Mouse (Mus musculus) liver, postnatal 0 days (tissue): Measurements from ENCODE around the gene Methig1. TPM values are rescaled to one million over a fixed set of nuclear protein-coding genes. Genes with fewer than 3 reads are reported as not detected.
"Not testable (repeated sequence)": the region's sequence is repeated elsewhere in the genome, so short reads cannot be mapped to it uniquely, and the experiment has no call there.

Experiments
- ATAC-seq: fragments of 200-750 bp; cut with Nextera tagmentation; 2 replicates; pipeline ENCODE4 v1.8.0; 2017; ENCODE audit warnings: mild to moderate bottlenecking, moderate library complexity
- DNase-seq: peaks from one replicate; pipeline ENCODE4 v3.0.0-alpha.2; 2016
- H3K27ac ChIP-seq: fragments of 300-500 bp; sonication (generic); 2 replicates; pipeline ENCODE4 v1.5.1; 2014; ENCODE audit warnings: antibody characterized with exemption, moderate library complexity, mild to moderate bottlenecking, low read depth
- H3K27me3 ChIP-seq: fragments of 300-500 bp; sonication (generic); 2 replicates; pipeline ENCODE4 v1.6.1; 2014; ENCODE audit warnings: low read length, control low read depth, mixed read lengths; ENCODE audit not compliant: insufficient read depth
- H3K36me3 ChIP-seq: fragments of 300-500 bp; sonication (generic); replicated peaks from 2 replicates; pipeline ENCODE4 v1.6.1; 2014; ENCODE audit warnings: mild to moderate bottlenecking, control low read depth, low read length, moderate library complexity, mixed read lengths; ENCODE audit not compliant: insufficient read depth
- H3K4me1 ChIP-seq: fragments of 300-500 bp; sonication (generic); 2 replicates; pipeline ENCODE4 v1.6.1; 2014; ENCODE audit warnings: antibody characterized with exemption, mild to moderate bottlenecking, control low read depth; ENCODE audit not compliant: insufficient read depth
- H3K4me2 ChIP-seq: fragments of 300-500 bp; sonication (generic); 2 replicates; pipeline ENCODE4 v1.6.1; 2014; ENCODE audit warnings: low read depth, mild to moderate bottlenecking, low read length, moderate library complexity, mixed read lengths
- H3K4me3 ChIP-seq: fragments of 300-500 bp; sonication (generic); 2 replicates; pipeline ENCODE4 v1.5.1; 2014; ENCODE audit warnings: low read depth, low read length
- H3K9ac ChIP-seq: fragments of 300-500 bp; sonication (generic); replicated peaks from 2 replicates; pipeline ENCODE4 v1.6.1; 2014; ENCODE audit warnings: mild to moderate bottlenecking, moderate library complexity
- H3K9me3 ChIP-seq: fragments of 300-500 bp; sonication (generic); 2 replicates; pipeline ENCODE4 v1.6.1; 2016; ENCODE audit warnings: mild to moderate bottlenecking, control low read depth, low read length, mixed read lengths
- CTCF ChIP-seq: sonication (generic); IDR thresholded peaks from 2 replicates; pipeline ENCODE4 v1.5.1; 2016; ENCODE audit warnings: antibody characterized with exemption, low read depth
- EP300 ChIP-seq: IDR thresholded peaks from 2 replicates; pipeline ENCODE4 v1.6.1; 2016; ENCODE audit warnings: antibody characterized with exemption, low read depth, mild to moderate bottlenecking
- WGBS: fragments of 180-500 bp; shearing (Covaris S2); extraction: QIAGEN DNeasy Blood & Tissue Kit; methylation state at CpG from one replicate; pipeline ENCODE4 v1.1.7; 2014; ENCODE audit not compliant: insufficient replicate concordance; 5-methylcytosine and 5-hydroxymethylcytosine counted together
- polyA plus RNA-seq: library from polyadenylated mRNA; unstranded; fragments of >200 nt; fragmentation: Nextera tagmentation; extraction: Ambion mirVana; gene quantifications from 2 replicates; pipeline ENCODE4 v1.2.1, GENCODE M21; 2015

The Methig1 gene
- polyA plus RNA-seq, 1 experiment from 2014 or later: 0.12 TPM

DNA sequence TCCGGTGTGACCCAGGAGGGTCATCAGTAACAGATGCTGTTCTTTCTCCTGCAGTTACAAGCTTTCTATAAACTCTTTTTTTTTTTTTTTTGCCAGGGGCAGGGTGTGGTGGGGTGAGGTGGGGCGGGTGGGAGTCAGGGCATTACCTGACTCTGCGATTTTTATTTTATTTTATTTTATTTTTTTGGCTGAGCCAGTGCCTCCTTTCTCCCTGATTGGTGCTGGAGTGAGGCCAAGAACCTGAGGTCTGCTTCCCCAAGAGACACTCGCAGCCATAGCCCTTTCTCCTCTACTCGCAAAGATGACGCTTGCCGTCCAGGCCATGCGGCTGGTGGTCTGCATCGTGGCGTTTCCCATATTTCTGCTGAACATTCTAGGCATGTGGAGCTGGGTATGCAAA, 18.3 kb upstream of the Methig1 start, which contains the start of gene Mettl7a3:
Mettl7a3 (plus strand) TSS at position 301 of the 400 bp plus-strand sequence.
- no peak within 1 kb of the TSS for H3K4me2 ChIP-seq
- H3K27me3 ChIP-seq: no peaks in the 10 kb centered on the region
- no peaks in the 10 kb centered on the region for H3K9me3 ChIP-seq
- DNase-seq: no peak
- TF ChIP-seq EP300 (no peak), CTCF (no peak)
- no peak for ATAC-seq
- no peak within 1 kb of the TSS for H3K9ac ChIP-seq
- no peak within 1 kb of the TSS for H3K27ac ChIP-seq
- no peaks in the 10 kb centered on the region for H3K4me1 ChIP-seq
- WGBS: 81% methylated on average over 10 of the region's 10 CpGs
- no peaks in the 10 kb centered on the region for H3K36me3 ChIP-seq
- no peak within 1 kb of the TSS for H3K4me3 ChIP-seq

DNA sequence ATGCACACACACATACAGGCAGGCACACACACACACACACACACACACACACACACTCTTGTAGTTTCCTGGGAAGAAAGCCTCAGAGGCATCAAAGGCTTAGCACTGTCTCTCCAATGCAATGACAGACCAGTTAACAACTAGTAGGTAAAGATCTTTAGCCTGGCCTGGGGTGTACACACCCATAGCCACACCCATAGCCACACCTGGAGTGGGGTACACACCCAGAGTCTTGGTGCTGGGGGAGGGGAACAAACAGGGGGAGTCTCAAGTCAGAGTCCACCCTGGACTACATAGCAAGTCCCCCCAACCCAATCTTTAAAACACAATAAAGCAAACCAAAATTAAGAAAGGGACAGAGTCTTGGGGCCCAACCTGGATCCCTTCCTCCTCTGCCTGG, 15.6 kb upstream of the Methig1 start:
- not testable (repeated sequence) for ATAC-seq, H3K27me3 ChIP-seq, H3K36me3 ChIP-seq, H3K9ac ChIP-seq, H3K27ac ChIP-seq, H3K4me1 ChIP-seq, DNase-seq, H3K4me3 ChIP-seq, H3K4me2 ChIP-seq, H3K9me3 ChIP-seq

DNA sequence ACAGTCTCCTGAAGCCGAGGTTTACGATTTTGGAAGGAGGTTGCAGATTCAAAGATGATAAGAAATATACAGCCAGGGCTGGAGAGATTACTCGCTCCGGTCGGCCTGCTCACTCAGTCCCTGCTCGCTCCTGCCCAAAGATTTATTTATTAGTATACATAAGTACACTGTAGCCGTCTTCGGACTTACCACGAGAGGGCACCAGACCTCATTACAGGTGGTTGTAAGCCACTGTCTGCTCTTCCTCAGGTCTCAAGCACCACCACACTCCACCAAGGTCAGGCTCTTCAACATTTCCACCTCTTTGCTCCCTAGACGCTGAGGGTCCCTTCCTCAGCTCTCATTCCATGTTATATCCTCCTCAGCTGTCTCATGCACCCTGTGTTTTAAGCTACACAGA, 15.1 kb upstream of the Methig1 start:
- peak; percentile 35 for DNase-seq
- not testable (repeated sequence) for H3K4me1 ChIP-seq, ATAC-seq, H3K36me3 ChIP-seq, H3K9me3 ChIP-seq, H3K4me2 ChIP-seq, H3K27ac ChIP-seq, H3K27me3 ChIP-seq, H3K9ac ChIP-seq, H3K4me3 ChIP-seq
- peak; percentile 55 for TF ChIP-seq CTCF
- WGBS: 21% methylated on average over 10 of the region's 10 CpGs

DNA sequence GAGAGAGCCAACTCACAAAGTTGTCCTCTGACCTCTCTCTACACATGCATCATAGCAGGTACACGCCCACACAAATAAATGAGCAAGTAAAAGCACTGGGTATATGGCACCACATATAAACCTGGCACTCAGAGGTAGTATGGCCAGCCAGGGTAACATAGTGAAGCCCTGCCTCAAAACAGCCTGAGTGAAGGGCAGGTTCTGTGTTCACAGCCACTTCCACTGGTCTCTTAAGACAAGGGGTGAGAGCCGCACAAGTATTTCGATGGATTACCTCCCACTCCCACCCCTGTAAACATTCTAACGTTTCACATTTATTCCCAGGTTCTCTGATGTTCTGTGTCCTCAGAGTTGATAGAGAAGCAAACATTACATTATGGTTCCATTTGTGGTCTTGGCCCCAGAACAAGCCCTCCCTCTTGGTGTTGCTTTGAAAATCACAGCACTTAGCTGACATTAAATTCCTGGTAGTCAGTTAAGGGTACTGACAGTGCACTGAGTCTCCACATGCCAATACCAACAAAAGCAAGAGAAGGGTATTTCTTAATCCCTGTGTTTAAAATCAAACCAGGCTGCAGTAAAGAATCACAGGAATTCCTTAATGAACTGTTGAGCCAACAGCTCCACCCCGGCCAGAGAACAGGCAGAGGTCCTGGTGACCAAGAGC, 11.5 kb upstream of the Methig1 start:
- WGBS: 62% methylated on average over 4 of the region's 5 CpGs
- H3K4me3 ChIP-seq, H3K4me1 ChIP-seq, H3K27ac ChIP-seq, H3K9me3 ChIP-seq, H3K9ac ChIP-seq, H3K36me3 ChIP-seq, DNase-seq, ATAC-seq, H3K27me3 ChIP-seq, H3K4me2 ChIP-seq: not testable (repeated sequence)

DNA sequence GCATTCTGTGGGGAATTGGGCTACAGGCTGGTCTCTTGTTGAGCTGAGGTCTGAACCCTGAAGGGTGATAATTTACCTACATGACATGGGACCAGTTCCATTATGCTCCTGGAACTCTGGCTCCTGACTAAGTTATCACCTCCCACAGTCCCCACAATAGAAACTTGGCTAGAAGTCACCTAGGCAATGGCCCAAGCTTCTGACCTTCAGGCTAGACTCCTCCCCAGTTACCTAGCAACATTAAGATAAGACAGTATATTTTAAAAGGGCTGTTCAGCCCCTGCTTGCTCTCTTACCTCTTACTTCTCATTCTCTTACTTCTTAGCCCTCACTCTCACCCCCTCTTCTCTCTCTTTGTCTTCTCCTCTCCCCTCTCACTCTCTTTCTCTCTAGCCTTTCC, 7.5 kb upstream of the Methig1 start:
- Histone ChIP-seq H3K4me2 (no peak overlapping the region), H3K27ac (no peak overlapping the region), H3K4me3 (no peak overlapping the region), H3K4me1 (no peaks in the 10 kb centered on the region), H3K36me3 (no peaks in the 10 kb centered on the region), H3K9ac (no peak overlapping the region), H3K9me3 (no peaks in the 10 kb centered on the region), H3K27me3 (no peaks in the 10 kb centered on the region)
- no peak for ATAC-seq
- TF ChIP-seq CTCF: no peak
- TF ChIP-seq EP300: no peak
- no peak for DNase-seq

DNA sequence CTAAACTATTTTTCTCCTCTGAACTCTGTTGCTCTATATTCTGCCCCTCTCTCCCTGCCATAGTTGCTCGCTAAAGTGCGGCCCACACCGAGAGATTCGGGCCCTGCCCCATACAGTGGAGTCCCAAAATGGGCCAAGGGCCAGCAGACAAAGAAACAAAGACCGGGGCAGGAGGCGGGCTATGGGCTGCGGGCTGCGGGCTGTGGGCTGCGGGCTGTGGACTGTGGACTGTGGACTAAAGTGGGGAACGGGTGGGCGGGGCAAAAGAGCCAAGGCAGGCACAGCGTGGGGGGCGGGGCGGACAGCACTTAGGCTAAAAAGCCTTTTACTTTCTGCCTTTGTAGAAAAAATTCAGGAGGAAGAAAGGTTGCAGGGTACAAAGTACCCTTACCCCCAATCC, 6.2 kb upstream of the Methig1 start:
- Histone ChIP-seq H3K4me2 (0 out of 2 replicates have a peak overlapping the region, but pooled peaks have one; percentile 5), H3K36me3 (no peaks in the 10 kb centered on the region), H3K27ac (peak overlapping the region; percentile 46), H3K27me3 (no peaks in the 10 kb centered on the region), H3K4me1 (peaks cover 3% of the 10 kb centered on the region; the same call in 1 of the 2 replicates), H3K9me3 (no peaks in the 10 kb centered on the region), H3K4me3 (no peak overlapping the region), H3K9ac (no peak overlapping the region)
- ATAC-seq: peak; percentile 91
- peak; percentile 74 for DNase-seq
- TF ChIP-seq EP300 (no peak), CTCF (no peak)
- WGBS: 55% methylated on average over 12 of the region's 14 CpGs

DNA sequence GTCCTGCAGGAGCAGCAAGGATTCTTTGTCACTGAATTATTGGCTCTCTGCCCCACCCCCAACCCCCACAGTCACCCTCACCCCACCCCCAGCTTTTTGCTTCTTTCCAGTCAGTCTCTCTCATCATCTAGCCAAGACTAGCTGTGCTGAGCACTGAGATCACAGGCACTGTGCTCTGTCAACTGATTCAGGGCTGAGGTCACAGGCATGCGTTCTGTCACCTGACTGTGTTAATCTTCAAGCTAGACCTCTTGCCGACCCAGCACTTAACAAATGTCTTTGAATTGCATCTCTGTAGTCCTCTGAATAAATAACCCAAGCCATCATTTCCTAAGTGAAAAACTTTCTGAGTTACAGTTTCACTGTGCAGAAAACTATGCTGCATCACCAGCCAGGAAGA, 3.5 kb upstream of the Methig1 start:
- no peak for TF ChIP-seq CTCF
- no peak for TF ChIP-seq EP300
- Histone ChIP-seq H3K27ac (no peak overlapping the region), H3K4me2 (no peak overlapping the region), H3K36me3 (no peaks in the 10 kb centered on the region), H3K4me1 (peaks cover 4% of the 10 kb centered on the region; the same call in 1 of the 2 replicates), H3K4me3 (no peak overlapping the region), H3K9me3 (no peaks in the 10 kb centered on the region), H3K9ac (no peak overlapping the region), H3K27me3 (no peaks in the 10 kb centered on the region)
- ATAC-seq: no peak
- WGBS: 50% methylated on average over 2 of the region's 2 CpGs
- DNase-seq: no peak
